Mouse (Mus musculus) erythroblast, embryonic 14.5 days (primary cell): ENCODE measurements around the gene Fli1. TPM values are rescaled to one million over a fixed set of nuclear protein-coding genes. Genes with fewer than 3 reads are reported as not detected.

ENCODE experiments used
- H3K27me3 ChIP-seq: 2 replicates; pipeline ENCODE4 v1.6.1; 2012; ENCODE audit warnings: inconsistent platforms; ENCODE audit not compliant: control insufficient read depth
- H3K36me3 ChIP-seq: 2 replicates; pipeline ENCODE4 v1.6.1; 2012; ENCODE audit warnings: mild to moderate bottlenecking, inconsistent platforms; ENCODE audit not compliant: control insufficient read depth
- H3K4me1 ChIP-seq: 2 replicates; pipeline ENCODE4 v1.6.1; 2012; ENCODE audit warnings: inconsistent platforms; ENCODE audit not compliant: control insufficient read depth
- H3K4me3 ChIP-seq: replicated peaks from 2 replicates; pipeline ENCODE3; 2012; ENCODE audit warnings: moderate library complexity, mild to moderate bottlenecking, inconsistent platforms
- H3K9me3 ChIP-seq: 2 replicates; pipeline ENCODE4 v1.6.1; 2012; ENCODE audit warnings: low read length, inconsistent platforms, mixed read lengths; ENCODE audit not compliant: control insufficient read depth
- GATA1 ChIP-seq: IDR thresholded peaks from 2 replicates; pipeline ENCODE4 v1.6.1; 2012; ENCODE audit warnings: low read length, inconsistent platforms, mixed read lengths
- TAL1 ChIP-seq: IDR thresholded peaks from 3 replicates; pipeline ENCODE4 v1.6.1; 2012; ENCODE audit warnings: low read length, inconsistent platforms, mixed read lengths
- polyA plus RNA-seq: library from polyadenylated mRNA; stranded (reverse); fragments of >175 nt; gene quantifications from 2 replicates; pipeline ENCODE4 v1.2.3, GENCODE M21; 2012

The Fli1 gene
- polyA plus RNA-seq, 1 experiment: 0.05 TPM

DNA sequence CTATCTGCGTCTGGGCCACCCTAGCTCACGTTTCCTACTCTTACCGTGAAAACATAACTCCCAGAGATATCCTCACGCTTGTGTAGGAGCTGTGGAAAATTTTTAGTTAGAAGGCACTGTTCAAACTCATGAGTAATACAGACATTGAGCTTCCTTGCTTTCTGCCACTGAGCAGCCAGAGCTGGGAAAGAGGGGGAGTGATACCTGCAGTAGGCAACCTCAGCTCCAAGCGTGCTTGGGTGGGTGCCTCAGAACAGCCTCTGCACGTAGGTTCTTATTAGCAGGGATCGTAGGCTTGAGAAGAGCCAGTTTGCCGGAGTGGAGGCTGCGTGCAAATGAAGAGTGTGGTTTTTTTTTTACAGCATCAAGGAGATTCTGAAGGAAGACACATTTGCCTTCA is 151.0 kb downstream of the Fli1 start:
- H3K9me3 ChIP-seq: no peaks in the 10 kb centered on the region
- TF ChIP-seq TAL1 (no peak), GATA1 (no peak)
- H3K4me1 ChIP-seq: no peaks in the 10 kb centered on the region
- H3K27me3 ChIP-seq: no peaks in the 10 kb centered on the region
- no peak overlapping the region for H3K4me3 ChIP-seq
- H3K36me3 ChIP-seq: no peaks in the 10 kb centered on the region

DNA sequence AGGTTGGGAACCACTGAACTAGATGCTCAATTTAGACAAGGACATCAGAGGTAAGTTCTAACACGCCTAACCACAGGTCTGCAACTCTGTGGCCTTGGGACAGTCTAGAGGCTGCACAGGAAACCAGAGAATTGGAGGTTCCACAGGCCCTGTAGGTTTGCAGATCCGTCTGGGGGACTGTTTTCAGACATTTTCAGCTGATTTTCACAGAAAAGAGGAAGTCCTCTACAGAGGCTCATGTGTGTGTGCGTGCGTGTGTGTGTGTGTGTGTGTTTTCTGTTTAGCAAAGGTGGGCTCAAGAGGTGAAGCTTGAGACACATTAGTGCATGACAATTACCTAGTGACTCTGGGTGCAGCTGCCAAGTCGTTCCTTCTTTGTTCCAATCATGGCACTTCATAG is 151.6 kb downstream of the Fli1 start:
- Histone ChIP-seq H3K4me1 (no peaks in the 10 kb centered on the region), H3K36me3 (no peaks in the 10 kb centered on the region), H3K9me3 (no peaks in the 10 kb centered on the region), H3K4me3 (no peak overlapping the region), H3K27me3 (no peaks in the 10 kb centered on the region)
- TF ChIP-seq TAL1 (no peak), GATA1 (no peak)

DNA sequence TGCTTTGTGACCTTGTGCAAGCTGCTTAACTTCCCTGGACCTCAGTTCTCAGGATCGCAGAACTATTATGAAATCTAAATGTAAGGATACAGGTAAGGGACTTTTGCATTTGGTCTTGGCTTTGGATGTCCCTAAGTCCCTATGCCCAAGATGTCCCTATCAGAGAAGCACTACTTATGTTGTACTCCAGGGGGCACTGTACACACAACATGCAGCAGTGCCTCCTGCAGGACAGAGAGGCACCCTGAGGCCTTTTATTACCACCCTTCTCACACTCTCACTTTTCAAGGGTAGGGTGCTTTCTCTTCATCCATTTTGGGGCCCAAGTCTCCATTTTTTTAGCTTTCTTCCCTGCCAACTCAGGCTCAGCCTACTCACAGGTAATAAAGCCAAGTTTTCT is 154.5 kb downstream of the Fli1 start:
- no peak for TF ChIP-seq TAL1
- no peak for TF ChIP-seq GATA1
- no peaks in the 10 kb centered on the region for H3K36me3 ChIP-seq
- no peaks in the 10 kb centered on the region for H3K27me3 ChIP-seq
- no peaks in the 10 kb centered on the region for H3K9me3 ChIP-seq
- H3K4me1 ChIP-seq: no peaks in the 10 kb centered on the region
- H3K4me3 ChIP-seq: no peak overlapping the region

DNA sequence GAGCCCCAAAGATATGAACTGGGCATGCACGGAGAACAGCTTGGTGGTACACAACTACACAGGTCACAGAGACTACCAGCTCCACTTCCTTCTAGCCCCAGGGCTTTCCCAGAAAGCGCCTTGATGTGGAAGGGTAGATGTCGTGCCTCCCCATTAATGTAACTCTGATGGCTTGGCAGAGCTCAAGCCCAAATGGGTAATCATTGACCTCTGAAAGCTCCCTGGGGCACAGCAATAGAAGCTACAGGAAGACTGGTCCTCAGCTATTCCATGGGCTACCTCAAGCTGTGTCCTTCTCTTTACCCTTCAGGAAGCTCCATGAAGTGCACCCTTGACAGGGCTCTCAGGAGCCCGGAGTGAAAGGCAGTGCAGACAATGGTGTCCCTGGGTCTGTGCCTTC is 157.8 kb downstream of the Fli1 start:
- Histone ChIP-seq H3K9me3 (no peaks in the 10 kb centered on the region), H3K4me3 (no peak overlapping the region), H3K36me3 (no peaks in the 10 kb centered on the region), H3K27me3 (no peaks in the 10 kb centered on the region), H3K4me1 (no peaks in the 10 kb centered on the region)
- TF ChIP-seq GATA1 (no peak), TAL1 (no peak)

DNA sequence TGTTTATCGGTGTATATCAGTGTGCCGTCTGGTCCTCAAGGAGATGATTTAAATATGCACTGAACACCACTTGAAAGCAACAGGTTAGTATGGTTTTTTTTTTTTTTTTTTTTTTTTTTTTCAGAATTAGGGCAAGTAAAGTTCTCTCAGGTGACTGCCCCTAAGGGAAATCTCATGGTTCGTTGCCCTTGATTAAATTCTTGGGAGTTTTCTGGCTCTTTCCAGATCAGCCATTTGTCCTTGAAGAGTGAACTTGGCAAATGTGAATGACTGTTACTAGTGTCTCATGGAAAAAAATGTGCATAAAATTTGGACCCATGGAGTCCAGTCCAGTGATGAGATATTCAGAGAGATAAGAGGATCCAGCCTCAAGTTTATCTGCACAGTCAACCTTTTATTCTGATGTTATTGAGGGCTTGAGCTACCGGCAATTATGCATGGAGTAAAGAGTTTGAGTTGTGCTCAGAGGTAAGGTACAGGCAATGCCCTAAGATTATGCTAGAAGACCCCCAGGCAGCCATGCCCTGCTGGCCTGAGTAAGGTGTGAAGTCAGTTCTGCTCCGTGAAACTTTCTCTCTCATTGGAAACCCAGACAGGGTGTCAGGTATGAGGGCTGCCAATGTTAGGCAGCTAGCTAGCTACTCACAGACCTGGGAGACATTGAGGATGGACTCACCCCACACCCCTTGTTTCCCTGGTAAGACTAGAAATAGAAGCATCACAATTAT is 165.6 kb downstream of the Fli1 start:
- no peaks in the 10 kb centered on the region for H3K4me1 ChIP-seq
- TF ChIP-seq GATA1: no peak
- TF ChIP-seq TAL1: no peak
- no peak overlapping the region for H3K4me3 ChIP-seq
- no peaks in the 10 kb centered on the region for H3K36me3 ChIP-seq
- no peaks in the 10 kb centered on the region for H3K27me3 ChIP-seq
- no peaks in the 10 kb centered on the region for H3K9me3 ChIP-seq

DNA sequence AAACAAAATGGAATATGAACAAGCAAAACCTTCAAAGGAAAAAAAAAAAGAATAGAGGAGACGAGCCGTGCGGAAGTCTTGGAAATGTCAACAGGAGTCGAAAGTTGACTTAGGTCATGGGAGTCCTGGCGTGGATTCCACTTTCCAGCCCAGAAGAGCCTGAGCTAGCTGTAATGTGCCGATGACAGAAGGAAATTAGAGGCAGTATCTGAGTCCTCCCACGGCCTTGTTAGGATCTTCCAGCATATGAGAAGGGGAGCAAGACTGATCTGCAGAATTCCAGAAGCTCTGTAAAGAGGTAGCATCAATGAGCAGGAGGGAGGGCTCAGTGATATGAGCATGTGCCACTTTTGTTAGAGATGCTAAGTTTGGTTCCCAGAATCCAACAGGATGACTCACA is 166.6 kb downstream of the Fli1 start:
- Histone ChIP-seq H3K4me3 (no peak overlapping the region), H3K4me1 (no peaks in the 10 kb centered on the region), H3K36me3 (no peaks in the 10 kb centered on the region), H3K27me3 (no peaks in the 10 kb centered on the region), H3K9me3 (no peaks in the 10 kb centered on the region)
- no peak for TF ChIP-seq TAL1
- TF ChIP-seq GATA1: no peak

DNA sequence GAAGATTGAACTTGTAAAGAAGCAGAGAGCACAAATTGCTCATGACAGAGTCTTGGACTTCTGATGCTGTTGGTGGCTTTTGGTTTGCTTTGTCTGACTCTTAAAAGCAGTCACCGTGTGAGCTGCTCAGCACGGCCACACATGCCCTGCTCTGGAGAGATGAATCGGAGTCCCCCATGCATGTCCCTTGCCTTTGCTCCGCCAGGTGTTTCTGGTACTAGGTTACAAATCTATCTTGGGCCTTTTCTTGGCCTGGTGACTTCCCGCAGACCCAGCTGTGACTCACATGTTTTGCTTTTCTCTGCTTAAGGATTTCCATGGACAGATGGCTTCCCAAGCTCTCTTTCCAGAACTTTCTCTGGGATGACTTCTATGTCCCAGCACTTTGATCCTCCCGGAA is 169.0 kb downstream of the Fli1 start:
- no peaks in the 10 kb centered on the region for H3K27me3 ChIP-seq
- TF ChIP-seq GATA1: no peak
- no peak for TF ChIP-seq TAL1
- no peaks in the 10 kb centered on the region for H3K4me1 ChIP-seq
- H3K36me3 ChIP-seq: no peaks in the 10 kb centered on the region
- no peaks in the 10 kb centered on the region for H3K9me3 ChIP-seq
- no peak overlapping the region for H3K4me3 ChIP-seq

Other genes starting within 250 kb of the Fli1 start
- not detected in 2 replicates for gene Kcnj5, start 198.5 kb downstream of the Fli1 start, polyA plus RNA-seq
- gene Kcnj1, start 170.4 kb downstream of the Fli1 start, polyA plus RNA-seq: not detected in 2 replicates
- 0.04 and 0.06 TPM in 2 replicates for gene Ets1, start 93.4 kb upstream of the Fli1 start, polyA plus RNA-seq